Mouse (Mus musculus) mouse trophoblast stem cell (cell line): ENCODE results near the gene Slc25a29.
"Not testable (repeated sequence)": the region's sequence is repeated elsewhere in the genome, so short reads cannot be mapped to it uniquely, and the experiment has no call there.

Experiments
- in situ Hi-C, 2 experiments: fragments of 300-500 bp; cut with MseI, MboI; formaldehyde crosslinking; loops; 2 replicates in 1 of 2; 3 replicates in 1 of 2; pipeline ENCODE4 v1.15.1; 2025

Slc25a29 gene

GRCm38 (mm10) chr12:108835840-108836409, at the start of gene Slc25a29, which contains the start of gene Slc25a47:
Slc25a29 (minus strand) TSS chr12:108835883.
Slc25a47 (plus strand) TSS chr12:108836046.
- in situ Hi-C loops = no loop called here

GRCm38 (mm10) chr12:108882776-108883175, 47.1 kb upstream of the Slc25a29 start:
- in situ Hi-C loops = loop anchor here in 1 of 2 experiments (25.0 kb wide), 1 partner anchor 1505 kb away; no protein-coding TSS in a partner anchor

- in situ Hi-C loops = loop anchor here in 1 of 2 experiments (25.0 kb wide), 1 partner anchor 1506 kb away; no protein-coding TSS in a partner anchor
Observed at GRCm38 (mm10) chr12:108881192-108881591, 45.5 kb upstream of the Slc25a29 start.

- in situ Hi-C loops = loop anchor here in 1 of 2 experiments (25.0 kb wide), 1 partner anchor 1507 kb away; no protein-coding TSS in a partner anchor
Observed at GRCm38 (mm10) chr12:108880606-108881005, 44.9 kb upstream of the Slc25a29 start.

GRCm38 (mm10) chr12:108879138-108879537, 43.5 kb upstream of the Slc25a29 start:
- in situ Hi-C loops = loop anchor here in 1 of 2 experiments (25.0 kb wide), 1 partner anchor 1508 kb away; no protein-coding TSS in a partner anchor

GRCm38 (mm10) chr12:108873122-108873521, 37.4 kb upstream of the Slc25a29 start:
- in situ Hi-C loops = no loop called here

GRCm38 (mm10) chr12:108869575-108869974, 33.9 kb upstream of the Slc25a29 start:
- in situ Hi-C loops = no loop called here

- in situ Hi-C loops = no loop called here
Observed at GRCm38 (mm10) chr12:108865007-108865494, 29.4 kb upstream of the Slc25a29 start.

GRCm38 (mm10) chr12:108858486-108858885, 22.8 kb upstream of the Slc25a29 start:
- in situ Hi-C loops = no loop called here

GRCm38 (mm10) chr12:108857589-108858184, 22.0 kb upstream of the Slc25a29 start:
- in situ Hi-C loops = no loop called here

- in situ Hi-C loops = no loop called here
Observed at GRCm38 (mm10) chr12:108857109-108857508, 21.4 kb upstream of the Slc25a29 start.

GRCm38 (mm10) chr12:108856186-108856585, 20.5 kb upstream of the Slc25a29 start:
- in situ Hi-C loops = no loop called here

- in situ Hi-C loops = no loop called here
Observed at GRCm38 (mm10) chr12:108855081-108855480, 19.4 kb upstream of the Slc25a29 start.

GRCm38 (mm10) chr12:108852822-108853221, 17.1 kb upstream of the Slc25a29 start:
- in situ Hi-C loops = no loop called here

- in situ Hi-C loops = no loop called here
Observed at GRCm38 (mm10) chr12:108850886-108851285, 15.2 kb upstream of the Slc25a29 start.

GRCm38 (mm10) chr12:108850129-108850528, 14.4 kb upstream of the Slc25a29 start:
- in situ Hi-C loops = no loop called here

- in situ Hi-C loops = no loop called here
Observed at GRCm38 (mm10) chr12:108849488-108850022, 13.9 kb upstream of the Slc25a29 start.

- in situ Hi-C loops = not testable (repeated sequence)
Observed at GRCm38 (mm10) chr12:108848033-108848432, 12.3 kb upstream of the Slc25a29 start.

- in situ Hi-C loops = no loop called here
Observed at GRCm38 (mm10) chr12:108842663-108843062, 7.0 kb upstream of the Slc25a29 start.

GRCm38 (mm10) chr12:108841181-108841580, 5.5 kb upstream of the Slc25a29 start:
- in situ Hi-C loops = no loop called here

- in situ Hi-C loops = no loop called here
Observed at GRCm38 (mm10) chr12:108836722-108837121, 1.0 kb upstream of the Slc25a29 start.

GRCm38 (mm10) chr12:108835208-108835839, 359 bp downstream of the Slc25a29 start:
- in situ Hi-C loops = no loop called here
